Mouse (Mus musculus) kidney, adult 8-10 months (tissue): Measurements from ENCODE around the gene Snf8.

Source experiments
- DNase-seq, 2 experiments: peaks; one replicate each; pipeline ENCODE4 v3.0.0; 2022

The Snf8 gene

DNA sequence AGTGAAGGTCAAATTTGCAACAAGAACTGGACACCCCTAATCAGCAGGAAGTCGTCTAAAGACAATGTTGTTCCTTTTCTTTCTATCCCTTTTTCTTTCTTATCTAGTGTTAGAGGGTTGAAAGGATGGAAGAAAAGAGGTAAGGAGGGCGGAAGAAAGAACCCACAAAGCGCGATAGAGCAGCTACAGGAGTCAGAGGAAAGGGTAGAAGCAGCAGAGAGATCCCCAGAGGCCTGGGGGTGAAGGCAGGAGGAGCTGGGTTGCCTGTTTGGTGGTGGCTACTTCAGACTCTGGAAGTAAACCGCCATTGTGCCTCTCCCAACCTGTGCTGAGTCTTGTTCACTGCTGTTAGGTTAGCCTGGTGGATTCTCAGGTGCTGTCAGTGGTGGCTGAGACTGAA is 6.6 kb upstream of the Snf8 start:
- DNase-seq = no peak

DNA sequence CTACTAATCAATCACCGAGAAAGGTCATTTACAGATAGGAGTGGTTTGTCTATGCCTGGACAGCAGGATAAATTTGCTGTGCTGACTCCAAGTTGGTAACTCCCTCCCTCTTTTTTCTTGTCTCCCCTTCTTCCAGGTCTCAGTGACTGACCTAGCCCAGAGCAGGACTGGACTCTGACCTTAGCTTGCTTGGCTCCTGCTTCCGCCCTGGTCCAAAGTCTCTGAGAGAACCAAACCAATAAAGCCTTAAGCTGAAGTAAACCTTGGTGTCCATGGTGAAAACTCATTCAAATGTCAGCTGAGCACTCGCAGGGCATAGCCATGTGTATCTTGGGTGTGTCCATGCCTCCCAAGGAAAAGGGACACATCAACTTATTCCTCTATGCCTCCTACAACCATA is 4.1 kb upstream of the Snf8 start:
- peak; percentile 71 to 75 for DNase-seq

DNA sequence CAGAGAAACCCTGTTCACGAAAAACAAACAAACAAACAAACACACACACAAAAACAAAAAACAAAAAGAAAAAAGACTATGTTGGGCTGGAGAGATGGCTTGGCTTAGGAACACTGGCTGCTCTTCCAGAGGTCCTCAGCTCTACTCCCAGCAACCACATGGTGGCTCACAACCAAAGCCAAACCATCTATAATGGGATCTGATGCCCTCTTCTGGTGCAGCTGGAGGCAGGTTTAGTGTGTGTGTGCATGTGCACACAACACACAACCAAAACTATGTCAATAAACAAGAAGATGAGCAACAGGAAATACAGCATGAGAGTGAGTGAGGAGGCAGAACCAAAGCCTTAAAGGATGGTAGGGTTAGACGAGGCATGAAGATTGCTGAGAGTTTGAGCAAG is 3.0 kb upstream of the Snf8 start:
- DNase-seq = no peak

DNA sequence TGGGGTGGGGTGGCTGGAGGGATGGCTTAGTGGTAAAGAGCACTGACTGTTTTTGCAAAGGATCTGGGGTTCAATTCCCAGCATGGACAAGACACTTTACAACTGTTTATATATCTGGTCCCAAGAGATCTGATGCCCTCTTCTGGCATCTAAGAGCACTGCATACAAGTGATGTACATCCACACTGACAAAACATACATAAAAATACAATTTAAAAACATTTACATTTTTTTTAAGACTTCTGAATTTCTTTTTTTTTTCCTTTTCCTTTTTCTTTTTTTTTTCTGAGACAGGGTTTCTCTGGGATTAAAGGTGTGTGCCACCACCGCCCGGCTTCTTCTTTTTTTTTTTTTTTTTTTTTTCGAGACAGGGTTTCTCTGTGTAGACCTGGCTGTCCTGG is 1.4 kb upstream of the Snf8 start:
- DNase-seq = no peak

- no peak for DNase-seq
Measured at GRCm38 (mm10) chr11:96034116-96034515, 569 bp upstream of the Snf8 start.

DNA sequence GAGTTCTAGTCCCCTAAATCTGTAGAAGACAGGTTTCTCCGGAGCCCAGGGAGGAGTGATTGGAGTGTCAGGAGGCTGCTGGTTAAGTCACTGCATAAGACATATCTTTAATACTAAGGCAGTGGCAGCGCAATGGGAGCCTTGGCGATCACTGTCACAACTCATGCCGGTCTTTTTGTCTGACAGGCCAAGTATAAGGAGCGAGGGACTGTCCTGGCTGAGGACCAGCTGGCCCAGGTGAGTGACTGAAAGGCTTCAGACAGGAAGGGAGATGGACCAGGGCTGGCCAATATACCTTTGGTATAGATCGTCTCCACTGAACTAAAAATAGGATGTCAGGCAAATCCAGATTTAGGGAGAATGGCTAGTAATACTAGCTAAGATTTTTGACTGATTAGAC is 448 bp downstream of the Snf8 start:
- DNase-seq = peak in 1 of 2 experiments; percentile 16

GRCm38 (mm10) chr11:96037499-96037898 is 2.8 kb downstream of the Snf8 start:
- DNase-seq = no peak

DNA sequence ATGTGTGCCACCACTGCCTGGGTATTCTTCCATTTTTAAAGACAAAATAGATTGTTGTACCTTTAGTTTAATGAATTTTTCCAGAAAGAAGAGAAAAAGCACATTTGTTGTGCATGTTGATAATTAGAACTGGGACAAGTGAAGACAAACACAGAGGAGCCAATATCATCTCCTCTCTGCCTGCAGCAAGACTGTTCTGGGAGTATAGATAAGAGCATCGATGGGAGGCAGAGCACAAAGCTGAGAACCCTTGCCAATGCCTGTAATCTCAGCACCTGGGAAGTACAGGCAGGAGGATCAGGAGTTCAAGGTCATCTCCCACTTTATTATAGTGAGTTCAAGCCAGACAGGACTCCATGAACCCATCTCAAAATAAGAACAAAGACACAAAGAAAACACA is 3.9 kb downstream of the Snf8 start:
- no peak for DNase-seq

- no peak for DNase-seq
Measured at GRCm38 (mm10) chr11:96044803-96045567, 10.3 kb downstream of the Snf8 start.

DNA sequence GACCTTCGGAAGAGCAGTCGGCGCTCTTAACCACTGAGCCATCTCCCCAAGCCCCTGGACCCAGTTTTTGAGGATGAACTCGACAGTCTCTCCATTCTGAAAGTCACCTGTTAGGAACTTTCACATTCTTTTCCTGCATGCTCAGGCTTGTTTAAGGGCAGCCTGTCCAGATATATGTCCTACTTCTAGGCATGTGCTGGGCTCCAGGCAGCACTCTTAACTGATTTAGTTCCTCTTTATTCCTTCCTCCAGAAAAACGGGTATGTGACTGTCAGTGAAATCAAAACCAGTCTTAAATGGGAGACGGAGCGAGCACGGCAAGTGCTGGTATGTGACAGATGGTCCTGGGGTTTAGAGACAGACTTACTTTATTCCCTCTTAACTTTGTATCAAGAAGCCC is 11.3 kb downstream of the Snf8 start:
- DNase-seq = no peak

DNA sequence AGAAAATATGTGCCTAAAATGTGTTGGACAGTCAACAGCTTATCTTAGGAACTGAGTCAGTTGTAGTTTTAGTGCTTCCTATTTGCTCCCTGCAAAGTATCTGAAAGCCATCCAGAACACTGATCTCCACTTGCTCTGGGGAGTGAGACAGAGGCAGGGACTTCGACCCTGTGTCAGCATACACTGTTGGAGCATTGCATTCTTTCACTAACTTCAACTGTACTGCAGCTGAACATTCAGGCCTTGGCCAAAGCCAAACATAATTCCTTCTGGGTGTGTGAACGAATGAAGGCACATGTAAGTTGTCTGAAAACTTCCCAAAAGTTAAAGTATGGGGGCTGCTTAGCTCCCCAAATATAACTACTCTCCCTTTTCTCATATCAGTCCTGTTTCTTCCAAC is 12.1 kb downstream of the Snf8 start:
- DNase-seq = no peak

DNA sequence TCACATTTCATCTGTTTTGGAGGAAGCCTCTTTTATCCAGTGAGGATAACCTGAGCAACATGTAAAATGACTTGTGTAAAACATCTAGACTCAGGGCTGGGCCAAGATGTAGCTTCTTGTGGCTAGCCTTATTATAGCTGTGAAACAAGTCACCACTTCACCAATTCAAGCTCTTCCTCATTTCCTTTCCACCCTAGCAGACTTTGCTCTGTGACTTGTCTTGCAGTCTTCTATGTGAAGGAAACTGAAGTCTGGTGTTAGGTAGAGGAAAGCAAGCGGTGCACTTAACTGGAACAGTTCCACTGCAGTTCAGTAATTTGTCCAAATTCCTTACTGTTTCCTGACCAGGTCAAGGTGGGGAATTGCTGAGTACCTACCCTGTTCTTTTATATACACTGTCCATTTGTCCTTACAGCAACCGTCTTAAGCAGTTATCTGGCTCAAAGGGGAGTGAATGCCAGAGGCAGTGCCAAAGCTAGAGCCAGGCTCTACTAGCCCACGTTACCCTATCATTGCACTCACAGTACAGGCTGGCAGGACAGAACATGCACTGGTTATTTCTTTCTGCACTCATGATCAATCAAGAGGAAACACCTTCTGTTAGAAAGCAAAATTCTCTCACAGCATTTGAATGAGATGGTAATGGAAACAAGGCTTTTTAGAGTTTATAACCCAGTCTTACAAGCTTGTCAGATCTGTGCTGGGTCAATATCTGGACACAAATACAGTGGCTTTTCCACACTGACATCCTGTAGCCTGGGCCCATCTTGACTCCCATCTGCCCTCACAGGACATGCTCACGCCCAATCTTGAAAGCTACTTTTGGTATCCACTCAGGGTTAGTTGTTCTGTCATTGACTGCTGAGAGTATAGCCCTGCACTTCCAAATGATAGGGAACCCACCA is 13.0 kb downstream of the Snf8 start:
- DNase-seq = no peak

GRCm38 (mm10) chr11:96049939-96050338 is 15.3 kb downstream of the Snf8 start:
- no peak for DNase-seq

DNA sequence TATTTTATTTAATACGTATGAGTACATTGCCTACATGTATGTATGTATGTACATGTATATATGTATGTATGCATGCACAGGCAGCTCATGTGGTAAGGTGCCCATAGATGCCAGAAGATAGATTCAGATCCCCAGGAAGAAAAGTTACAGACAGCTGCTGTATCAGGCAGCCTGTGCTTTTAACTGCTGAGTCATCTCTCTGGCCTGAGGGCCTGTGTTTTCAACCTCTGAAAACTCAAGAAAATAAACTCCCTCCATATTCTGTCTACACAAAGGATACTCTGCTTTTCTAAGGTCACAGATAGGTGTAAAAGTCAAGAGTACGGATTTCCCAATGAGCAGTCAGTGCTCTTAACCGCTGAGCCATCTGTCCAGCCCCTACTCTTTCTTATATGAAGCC is 16.2 kb downstream of the Snf8 start:
- no peak for DNase-seq

- no peak for DNase-seq
Measured at GRCm38 (mm10) chr11:96058309-96058708, 23.6 kb downstream of the Snf8 start.

DNA sequence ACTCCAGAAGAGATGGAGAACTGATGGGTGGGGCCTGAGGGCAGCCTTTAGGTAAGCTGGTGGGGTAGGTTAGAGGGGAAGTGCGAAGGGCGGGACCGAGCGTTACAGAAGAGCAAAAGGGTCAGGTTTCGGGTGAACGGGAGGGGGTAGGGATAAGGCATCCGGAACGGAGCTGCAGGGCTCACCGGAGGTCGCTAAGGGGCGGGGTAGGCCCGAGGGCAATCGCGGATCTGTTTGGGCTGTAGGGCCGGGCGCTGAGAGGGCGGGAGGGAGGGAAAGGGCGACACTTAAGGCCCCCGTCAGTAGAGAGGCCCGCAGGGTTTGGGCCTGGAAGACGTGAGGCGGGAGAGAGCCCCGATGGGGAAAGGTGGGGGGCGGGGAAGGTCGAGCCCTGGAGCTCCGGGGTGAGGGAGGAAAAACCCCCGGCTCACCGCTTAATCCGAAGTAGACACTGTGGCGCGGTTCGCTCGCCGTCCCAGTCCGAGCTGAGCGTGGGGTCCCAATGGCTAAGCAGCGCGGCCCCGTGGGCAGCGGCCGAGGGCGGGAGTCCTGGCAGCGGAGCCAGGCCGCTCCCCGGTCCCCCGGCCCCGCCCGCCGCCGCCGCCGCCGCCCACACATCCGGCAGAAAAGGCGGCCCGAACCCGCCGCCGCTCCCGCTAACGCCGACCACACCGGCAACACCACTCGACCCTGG is 30.0 kb downstream of the Snf8 start:
- DNase-seq = no peak

DNA sequence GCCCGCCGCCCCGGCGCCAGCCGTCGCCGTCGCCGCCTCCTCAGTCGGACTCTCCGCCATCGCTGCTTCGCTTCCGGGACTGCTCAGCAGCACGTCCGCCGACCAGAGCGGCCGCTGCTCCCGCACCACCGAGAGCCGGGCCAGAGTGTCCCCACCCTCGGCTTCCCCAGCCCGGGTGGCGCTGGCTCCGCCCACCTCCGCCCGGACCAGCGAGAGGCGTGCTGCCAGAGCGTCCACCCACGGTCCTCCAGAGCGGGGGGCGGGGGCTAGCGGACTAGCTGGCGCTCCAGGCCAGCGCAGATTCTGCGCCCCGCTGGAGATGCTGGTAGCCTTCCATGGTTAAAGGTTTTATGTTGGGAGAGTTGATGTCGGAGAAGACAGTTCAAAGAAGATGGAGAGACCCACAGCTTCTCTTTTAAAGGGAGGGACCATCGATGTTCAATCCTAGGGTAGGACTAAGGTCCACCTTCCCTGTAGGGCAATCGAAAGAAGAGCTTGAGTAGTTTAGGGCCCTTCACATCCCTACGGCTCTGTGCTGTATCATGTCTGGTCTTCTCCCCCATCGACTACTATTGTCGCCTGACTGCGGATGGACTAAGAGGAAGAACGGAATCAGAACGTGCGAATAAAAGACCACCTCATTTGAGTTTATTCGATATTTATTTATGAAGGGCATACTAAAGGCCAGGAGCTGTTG is 30.7 kb downstream of the Snf8 start, which contains the start of gene Ube2z:
Gene Ube2z (minus strand): TSS at position 174 of the 697 bp plus-strand sequence.
- DNase-seq = peak; percentile 96 to 97

- DNase-seq = no peak
Measured at GRCm38 (mm10) chr11:96068231-96068630, 33.5 kb downstream of the Snf8 start.

DNA sequence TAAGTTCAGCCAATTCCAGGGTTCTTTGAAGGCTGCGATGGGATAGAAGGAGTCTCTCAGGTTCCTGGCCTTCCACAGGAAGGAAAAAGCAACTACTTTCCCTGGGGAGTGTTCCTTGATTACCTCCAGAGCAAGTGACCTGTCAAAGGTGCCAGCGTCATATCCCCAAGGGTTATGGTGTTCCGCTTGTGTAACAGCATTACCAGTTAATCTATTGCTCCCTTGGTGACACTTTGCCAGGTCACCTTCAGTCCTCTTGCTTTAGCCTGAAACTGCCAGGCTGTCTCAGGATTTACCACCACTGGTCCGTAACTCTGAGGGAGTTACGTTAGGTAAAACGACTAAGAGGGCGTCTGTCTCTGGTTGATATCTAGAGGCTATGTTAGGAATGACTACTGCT is 35.7 kb downstream of the Snf8 start:
- peak in 1 of 2 experiments; percentile 41 for DNase-seq

- DNase-seq = no peak
Measured at GRCm38 (mm10) chr11:96071013-96071412, 36.3 kb downstream of the Snf8 start.

GRCm38 (mm10) chr11:96073295-96073993 is 38.8 kb downstream of the Snf8 start:
- DNase-seq = peak in 1 of 2 experiments; percentile 36
